Mouse (Mus musculus) brown adipose tissue, adult 24 weeks (tissue): Measurements from ENCODE around the gene Fancd2os. TPM values are rescaled to one million over a fixed set of nuclear protein-coding genes. Genes with fewer than 3 reads are reported as not detected.

Experiments
- H3K27ac ChIP-seq: fragments of 200-500 bp; replicated peaks from 2 replicates; pipeline ENCODE4 v1.5.1; 2012; ENCODE audit warnings: low read depth, mild to moderate bottlenecking, low read length
- H3K4me1 ChIP-seq: fragments of 200-500 bp; 2 replicates; pipeline ENCODE4 v1.6.1; 2012; ENCODE audit warnings: low read length, mixed read lengths; ENCODE audit not compliant: control insufficient read depth, insufficient read depth, insufficient read length
- H3K4me3 ChIP-seq: fragments of 200-500 bp; 2 replicates; pipeline ENCODE4 v1.5.1; 2012; ENCODE audit warnings: low read depth, mild to moderate bottlenecking, low read length, moderate library complexity; ENCODE audit not compliant: insufficient read depth
- polyA plus RNA-seq: library from polyadenylated mRNA; stranded (reverse); fragments of >200 nt; gene quantifications from 2 replicates; pipeline ENCODE4 v1.2.4, GENCODE M21; 2012; ENCODE audit not compliant: missing spikeins, insufficient read depth, insufficient read length

Gene Fancd2os
- polyA plus RNA-seq, result not detected in 2 replicates

- no peak within 1 kb of the TSS for H3K4me3 ChIP-seq
- H3K4me1 ChIP-seq, result no peaks in the 10 kb centered on the region
- H3K27ac ChIP-seq, result no peak within 1 kb of the TSS
Observed at GRCm38 (mm10) chr6:113600543-113601139, at the start of gene Fancd2os. TSS of gene Fancd2os (minus strand) at chr6:113600715.

DNA sequence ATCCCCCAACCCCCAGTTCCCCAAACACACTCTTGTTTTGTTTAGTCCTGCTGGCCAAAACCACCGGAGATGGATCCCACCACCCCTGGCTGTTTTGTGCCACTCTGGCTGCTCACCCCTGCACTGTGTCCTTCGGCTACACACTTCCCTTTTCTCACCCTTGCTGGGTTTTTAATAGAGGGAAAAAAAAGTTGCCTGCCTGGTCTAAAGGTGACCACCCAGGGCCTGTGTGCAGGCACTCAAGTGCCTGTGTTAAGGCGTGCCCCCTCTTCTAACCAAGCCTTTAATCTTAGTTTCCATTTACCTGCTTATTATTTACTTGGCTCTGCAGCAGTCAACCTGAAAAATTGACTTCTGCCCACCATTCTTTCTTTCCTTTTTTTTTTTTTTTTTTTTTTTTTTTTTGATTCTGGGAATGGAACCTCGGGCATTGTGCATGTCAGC, 49.7 kb upstream of the Fancd2os start:
- Histone ChIP-seq H3K4me3 (no peak overlapping the region), H3K27ac (peak overlapping the region; percentile 61)

GRCm38 (mm10) chr6:113649346-113650196, 49.1 kb upstream of the Fancd2os start:
- H3K4me1 ChIP-seq, result peaks cover 50% of the 10 kb centered on the region
- H3K27ac ChIP-seq, result peak overlapping the region; percentile 4; the same call in 1 of the 2 replicates
- H3K4me3 ChIP-seq, result no peak overlapping the region

More for the DNA sequence above, 49.7 kb upstream of the Fancd2os start:
- peaks cover 52% of the 10 kb centered on the region for H3K4me1 ChIP-seq

GRCm38 (mm10) chr6:113644808-113645207, 44.3 kb upstream of the Fancd2os start:
- H3K4me3 ChIP-seq, result peak overlapping the region; percentile 8; the same call in 1 of the 2 replicates
- peak overlapping the region; percentile 98 for H3K27ac ChIP-seq
- H3K4me1 ChIP-seq, result peaks cover 48% of the 10 kb centered on the region

DNA sequence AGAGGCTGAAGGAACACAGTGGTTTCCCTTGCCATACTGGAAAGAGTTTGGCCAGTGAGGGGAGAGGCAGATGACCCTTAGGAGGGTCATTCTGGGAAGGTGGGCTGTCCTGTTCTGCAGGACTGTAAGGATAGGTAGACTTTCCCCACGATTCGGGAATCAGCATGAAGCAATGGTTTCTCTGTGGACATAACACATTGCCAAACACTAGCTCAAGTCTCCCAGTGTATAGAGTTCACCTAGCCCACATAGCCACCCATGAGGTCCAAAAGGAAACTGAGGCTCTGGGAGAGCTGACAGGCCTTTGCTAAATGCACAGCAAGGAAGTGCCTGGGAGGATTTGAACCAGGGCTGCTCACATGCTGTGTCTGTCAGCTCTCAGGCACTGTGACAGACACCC, 43.5 kb upstream of the Fancd2os start:
- peak overlapping the region; percentile 98 for H3K27ac ChIP-seq
- peaks cover 49% of the 10 kb centered on the region for H3K4me1 ChIP-seq

GRCm38 (mm10) chr6:113643021-113643420, 42.5 kb upstream of the Fancd2os start:
- no peak overlapping the region for H3K4me3 ChIP-seq
- H3K27ac ChIP-seq, result peak overlapping the region; percentile 71
- H3K4me1 ChIP-seq, result peaks cover 45% of the 10 kb centered on the region

More for the DNA sequence above, 43.5 kb upstream of the Fancd2os start:
- no peak overlapping the region for H3K4me3 ChIP-seq

DNA sequence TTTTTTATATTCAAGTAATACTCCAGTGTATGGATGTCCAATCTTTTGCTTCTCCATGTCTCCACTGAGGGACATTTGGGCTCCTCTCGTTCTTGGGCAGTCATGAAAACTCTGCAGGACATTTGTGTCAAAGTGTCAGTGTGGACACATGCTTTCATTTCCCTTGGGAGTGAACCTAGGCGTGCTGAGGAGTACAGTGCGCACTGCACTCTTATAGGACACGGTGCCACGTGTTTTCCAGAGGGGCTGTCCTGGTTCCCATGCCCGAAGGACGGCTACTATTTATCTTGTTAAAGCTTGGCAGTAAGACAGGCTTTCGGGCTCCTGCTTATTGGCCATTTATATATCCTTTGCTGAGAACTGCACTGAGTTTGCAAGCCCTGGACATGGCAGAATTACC, 42.1 kb upstream of the Fancd2os start:
- Histone ChIP-seq H3K4me3 (no peak overlapping the region), H3K4me1 (peaks cover 45% of the 10 kb centered on the region), H3K27ac (peak overlapping the region; percentile 71)

DNA sequence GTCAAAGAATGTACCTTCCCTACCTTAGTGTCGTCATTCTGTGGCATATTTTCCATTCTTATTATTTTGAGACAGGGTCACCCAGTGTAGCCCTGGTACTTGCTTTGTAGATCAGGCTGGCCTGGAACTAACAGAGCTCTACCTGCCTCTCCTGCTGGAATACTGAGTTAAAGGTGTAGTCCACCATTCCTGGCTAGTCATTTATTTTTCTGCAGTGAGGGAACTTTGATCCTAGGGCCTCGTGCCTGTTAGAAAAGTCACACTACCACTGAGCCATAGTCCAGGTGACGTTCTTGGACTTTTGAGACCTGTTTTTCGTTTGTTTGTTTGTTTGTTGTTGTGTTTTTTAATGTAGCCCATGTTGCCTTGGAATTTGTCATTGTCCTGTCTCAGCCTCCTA, 38.7 kb upstream of the Fancd2os start:
- Histone ChIP-seq H3K4me1 (peaks cover 27% of the 10 kb centered on the region), H3K4me3 (peak overlapping the region; percentile 47), H3K27ac (peak overlapping the region; percentile 64)

GRCm38 (mm10) chr6:113638302-113639040, 38.0 kb upstream of the Fancd2os start, which contains the start of gene Irak2:
TSS of gene Irak2 (plus strand) at chr6:113638467.
- Histone ChIP-seq H3K27ac (peak within 1 kb of the TSS; percentile 95), H3K4me3 (peak within 1 kb of the TSS; percentile 76), H3K4me1 (peaks cover 22% of the 10 kb centered on the region)

DNA sequence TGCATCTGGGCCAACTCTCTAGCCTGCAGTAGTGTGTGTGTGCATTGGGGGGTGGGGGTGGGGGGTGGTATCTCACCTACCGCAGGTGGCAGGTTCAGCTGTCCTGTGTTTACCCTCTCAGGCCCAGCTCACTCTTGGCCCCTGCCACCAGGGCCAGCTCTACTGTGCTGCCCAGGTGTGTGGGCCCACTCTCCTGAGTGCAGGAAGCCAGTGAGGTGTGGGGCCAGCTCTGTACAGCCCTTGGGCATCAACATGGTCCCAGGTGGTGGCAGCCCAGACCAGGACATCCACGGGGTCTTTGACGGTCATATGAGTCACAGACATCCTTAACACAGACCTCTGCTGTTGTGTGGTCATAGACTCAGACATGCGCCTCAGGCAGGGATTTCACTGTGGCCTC, 32.3 kb upstream of the Fancd2os start:
- H3K27ac ChIP-seq, result no peak overlapping the region
- H3K4me1 ChIP-seq, result no peaks in the 10 kb centered on the region
- no peak overlapping the region for H3K4me3 ChIP-seq

GRCm38 (mm10) chr6:113630322-113630721, 29.8 kb upstream of the Fancd2os start:
- no peaks in the 10 kb centered on the region for H3K4me1 ChIP-seq
- H3K4me3 ChIP-seq, result no peak overlapping the region
- H3K27ac ChIP-seq, result 0 out of 2 replicates have a peak overlapping the region, but pooled peaks have one; percentile 10

GRCm38 (mm10) chr6:113624989-113625770, 24.7 kb upstream of the Fancd2os start:
- H3K27ac ChIP-seq, result peak overlapping the region; percentile 57
- H3K4me1 ChIP-seq, result no peaks in the 10 kb centered on the region
- H3K4me3 ChIP-seq, result peak overlapping the region; percentile 76

DNA sequence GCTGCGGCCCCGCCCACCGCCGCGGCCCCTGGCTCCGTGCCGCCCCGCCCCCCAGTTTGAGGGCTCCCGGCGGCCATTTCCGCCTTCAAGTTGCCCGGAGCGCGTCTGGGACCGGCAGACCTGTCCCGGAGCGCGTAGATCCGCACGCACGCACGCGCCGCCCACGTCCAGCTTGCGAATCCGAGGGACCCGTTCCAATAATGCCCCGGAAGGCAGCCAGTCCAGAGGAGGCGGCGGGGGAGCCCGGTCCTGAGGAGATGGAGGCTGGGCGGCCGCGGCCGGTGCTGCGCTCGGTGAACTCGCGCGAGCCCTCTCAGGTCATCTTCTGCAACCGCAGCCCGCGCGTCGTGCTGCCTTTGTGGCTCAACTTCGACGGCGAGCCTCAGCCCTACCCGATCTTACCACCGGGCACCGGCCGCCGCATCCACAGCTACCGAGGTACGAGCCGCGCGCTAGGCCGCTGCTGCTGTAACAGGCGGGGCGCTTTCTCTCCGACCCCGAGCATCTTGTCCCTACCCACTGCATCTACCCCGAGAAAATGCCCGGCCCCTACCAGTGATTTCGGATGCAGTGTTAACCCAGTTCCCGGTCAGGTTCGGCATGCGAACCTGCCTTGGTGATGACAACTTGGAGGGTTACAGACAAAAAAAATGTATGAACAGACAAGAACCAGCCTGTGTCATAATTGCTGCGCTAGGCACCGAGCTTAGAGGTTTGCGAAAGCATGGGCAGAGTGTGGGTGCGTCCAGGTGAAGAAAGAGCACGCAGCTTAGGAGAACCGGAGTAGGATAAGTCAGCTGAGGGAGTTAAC, 23.6 kb upstream of the Fancd2os start, which contains the start of gene Vhl:
Gene Vhl, plus strand, starts transcription at position 19 of the 811 bp plus-strand sequence.
- Histone ChIP-seq H3K4me3 (peak within 1 kb of the TSS; percentile 76), H3K27ac (peak within 1 kb of the TSS; percentile 78), H3K4me1 (no peaks in the 10 kb centered on the region)
